Mouse (Mus musculus): Measurements from ENCODE around the gene Scml4. TPM values are rescaled to one million over a fixed set of nuclear protein-coding genes. Genes with fewer than 3 reads are reported as not detected.

Scml4 gene
- total RNA-seq (2023) = 216 TPM

GRCm38 (mm10) chr10:42860159-42860911 is at the start of gene Scml4:
Gene Scml4, plus strand, starts transcription at chr10:42860370.

Other genes starting within 250 kb of the Scml4 start
- 66.1 TPM for gene Sec63, start 98.9 kb upstream of the Scml4 start, total RNA-seq (2023)

All from CD4-positive naive resting alpha-beta T cell, adult 57 days (primary cell).